Mouse (Mus musculus) E14TG2a.4 (cell line): ENCODE measurements around the gene Coa6.

Experiments
- CTCF ChIP-seq: conservative IDR thresholded peaks from 2 replicates; pipeline ENCODE4 v1.5.1; 2014; ENCODE audit warnings: low read length
- NANOG ChIP-seq: IDR thresholded peaks from 2 replicates; pipeline ENCODE4 v1.6.1; 2014; ENCODE audit warnings: borderline replicate concordance, low read length, mixed read lengths
- POU5F1 ChIP-seq: IDR thresholded peaks from 2 replicates; pipeline ENCODE4 v1.6.1; 2014; ENCODE audit warnings: low read length, borderline replicate concordance

DNA sequence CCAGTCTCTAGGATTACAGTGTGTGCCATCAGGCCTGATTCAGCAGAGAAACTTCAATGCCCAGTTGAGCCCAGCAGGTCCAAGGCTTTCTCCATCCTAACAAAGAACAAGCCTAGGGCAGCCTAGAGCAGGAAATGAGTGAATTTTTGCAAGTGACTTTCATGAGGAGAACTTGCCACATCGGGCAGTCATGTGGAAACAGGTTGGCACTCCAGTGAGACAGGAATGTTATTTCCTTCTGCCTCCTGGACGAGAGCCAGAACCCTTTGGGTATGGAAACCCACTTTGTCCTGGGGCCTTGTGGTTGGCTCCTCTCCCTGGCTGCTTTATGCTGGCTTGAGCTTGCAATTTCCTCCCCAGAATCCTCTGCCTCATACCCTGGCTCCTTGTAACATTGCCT is 30.8 kb upstream of the Coa6 start:
- no peak for TF ChIP-seq CTCF
- TF ChIP-seq NANOG: no peak
- no peak for TF ChIP-seq POU5F1
